Mouse (Mus musculus) spleen, adult 2 months (tissue): ENCODE measurements around the gene Nudt5. TPM values are rescaled to one million over a fixed set of nuclear protein-coding genes. Genes with fewer than 3 reads are reported as not detected.

Source experiments
- DNase-seq, 2 experiments: peaks; one replicate each; pipeline versions ENCODE4 v3.0.0 to v3.0.0-alpha.2; 2012 to 2021; ENCODE audit warnings: low spot score in 2 of 2, low read depth in 1 of 2
- H3K27ac ChIP-seq: fragments of 200-500 bp; 2 replicates; pipeline ENCODE4 v1.5.1; 2012; ENCODE audit warnings: low read length, inconsistent platforms; ENCODE audit not compliant: insufficient read depth
- H3K27me3 ChIP-seq: fragments of 200-500 bp; 2 replicates; pipeline ENCODE4 v1.6.1; 2012; ENCODE audit warnings: mild to moderate bottlenecking, moderate library complexity, low read length, inconsistent platforms; ENCODE audit not compliant: control insufficient read depth, insufficient read depth
- H3K36me3 ChIP-seq: fragments of 200-500 bp; 2 replicates; pipeline ENCODE4 v1.6.1; 2012; ENCODE audit warnings: mild to moderate bottlenecking, low read length, inconsistent platforms; ENCODE audit not compliant: control insufficient read depth, insufficient read depth
- H3K4me1 ChIP-seq: fragments of 200-500 bp; 2 replicates; pipeline ENCODE4 v1.6.1; 2011; ENCODE audit warnings: inconsistent platforms; ENCODE audit not compliant: control insufficient read depth, insufficient read depth, insufficient read length
- H3K4me3 ChIP-seq: fragments of 200-500 bp; 2 replicates; pipeline ENCODE4 v1.5.1; 2011; ENCODE audit warnings: mild to moderate bottlenecking, inconsistent platforms; ENCODE audit not compliant: insufficient read depth, insufficient read length; ENCODE audit errors: extremely low read depth
- CTCF ChIP-seq: fragments of 200-500 bp; IDR thresholded peaks from 2 replicates; pipeline ENCODE4 v1.5.1; 2011; ENCODE audit warnings: mild to moderate bottlenecking, inconsistent platforms; ENCODE audit not compliant: insufficient read depth, insufficient read length, insufficient replicate concordance; ENCODE audit errors: extremely low read depth
- POLR2A ChIP-seq: fragments of 200-500 bp; IDR thresholded peaks from 2 replicates; pipeline ENCODE4 v1.6.1; 2011; ENCODE audit warnings: low read depth, low read length, inconsistent platforms
- WGBS: fragments of 180-500 bp; shearing (Covaris S2); methylation state at CpG from one replicate; pipeline ENCODE4 v1.1.7; 2018; 5-methylcytosine and 5-hydroxymethylcytosine counted together
- polyA plus RNA-seq: library from polyadenylated mRNA; depleted of rRNA; stranded (reverse); fragments of >200 nt; gene quantifications from 2 replicates; pipeline ENCODE4 v1.2.3, GENCODE M21; 2012; rRNA removed

Nudt5 gene
- 5.1 TPM in 2 replicates for polyA plus RNA-seq

DNA sequence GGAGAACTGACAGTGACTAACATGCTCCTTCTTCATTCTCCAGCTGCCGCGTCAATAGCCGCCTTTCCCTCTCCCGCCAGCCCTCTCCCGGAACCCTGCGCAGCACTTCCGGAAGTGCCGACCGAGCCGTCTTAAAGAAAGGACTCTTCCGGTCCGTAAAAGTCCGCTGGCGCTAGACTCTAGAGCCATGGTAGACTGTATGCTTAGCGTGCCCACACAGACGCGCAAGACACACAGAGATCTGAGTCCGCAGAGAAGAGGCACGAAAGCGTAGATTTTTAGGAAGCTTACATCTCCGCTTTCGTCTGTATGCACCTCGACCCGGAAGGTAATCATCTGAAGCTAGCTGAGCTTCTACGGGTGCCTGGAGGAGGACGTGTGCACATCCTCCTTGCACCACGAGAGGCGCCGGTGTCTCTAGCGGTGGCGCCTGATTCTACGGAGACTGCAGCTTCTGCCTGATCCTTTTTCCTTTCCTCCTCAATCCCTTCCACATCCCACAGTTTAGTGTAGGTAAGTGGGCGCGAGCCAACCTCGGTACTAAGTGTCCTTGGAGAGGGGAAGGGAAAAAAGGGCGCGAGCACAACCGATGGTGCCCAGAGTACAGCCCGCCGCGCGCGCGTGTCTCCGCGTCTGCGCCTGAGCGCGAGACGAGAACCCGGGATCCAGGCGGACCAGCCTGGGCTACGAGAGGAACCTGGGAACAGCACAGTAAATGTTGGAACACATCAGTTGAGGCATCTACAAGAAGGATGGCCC, at the start of gene Nudt5, which contains the start of gene Cdc123:
Nudt5 (plus strand) TSS at position 147 of the 759 bp plus-strand sequence.
Cdc123 (minus strand) TSS at position 292 of the 759 bp plus-strand sequence.
- TF ChIP-seq CTCF, result peak; percentile 88
- TF ChIP-seq POLR2A, result no peak
- Histone ChIP-seq H3K27ac (peak within 1 kb of the TSS; percentile 95), H3K4me1 (no peaks in the 10 kb centered on the region), H3K36me3 (peaks cover 13% of the 10 kb centered on the region), H3K27me3 (no peaks in the 10 kb centered on the region), H3K4me3 (peak within 1 kb of the TSS; percentile 89)
- under 1% methylated on average over 53 of the region's 53 CpGs for WGBS
- DNase-seq, result peak; percentile 85 to 90

DNA sequence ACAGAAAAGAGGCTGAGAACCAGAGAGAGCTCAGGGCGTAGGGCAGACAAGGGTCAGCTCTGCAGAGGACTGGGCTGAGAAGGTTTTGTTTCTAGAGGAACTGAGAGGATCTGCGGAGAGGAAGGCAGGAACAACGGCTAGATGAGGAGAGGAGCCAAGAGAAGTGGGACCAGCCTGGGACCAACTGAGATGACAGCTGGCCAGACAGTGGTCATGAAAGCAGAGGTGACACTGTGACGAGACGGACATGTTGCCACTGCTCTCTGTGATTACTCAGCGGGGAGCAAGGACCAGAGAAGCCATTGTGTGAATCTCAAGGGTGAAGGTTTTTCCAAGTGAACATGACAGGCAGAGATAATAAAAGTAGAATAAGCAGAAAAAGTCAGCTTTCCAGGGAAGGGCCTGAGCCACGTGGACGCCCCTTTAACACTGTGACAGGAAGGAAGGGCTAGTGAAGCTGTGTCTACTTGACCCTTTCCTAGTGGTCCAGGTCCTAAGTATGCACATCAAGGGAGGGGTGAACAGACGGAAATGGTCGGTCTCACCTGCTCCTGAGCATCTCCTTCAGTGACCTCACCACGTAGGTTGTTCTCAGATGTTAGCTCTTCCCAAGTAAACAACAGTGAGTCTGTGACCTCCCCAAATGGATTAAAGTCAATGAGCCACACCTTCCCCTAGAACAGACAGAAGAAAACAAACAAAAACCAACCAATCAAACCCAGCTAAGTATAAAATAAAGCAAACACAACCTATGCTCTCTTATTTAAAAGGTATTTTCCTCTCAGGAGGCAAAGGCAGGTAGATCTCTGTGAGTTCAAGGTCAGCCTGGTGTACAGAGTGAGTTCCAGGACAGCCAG, 46.8 kb upstream of the Nudt5 start:
- Histone ChIP-seq H3K4me3 (no peak overlapping the region), H3K36me3 (peaks cover 20% of the 10 kb centered on the region), H3K27ac (no peak overlapping the region), H3K4me1 (peaks cover 4% of the 10 kb centered on the region; the same call in 1 of the 2 replicates), H3K27me3 (no peaks in the 10 kb centered on the region)
- DNase-seq, result no peak
- TF ChIP-seq POLR2A (no peak), CTCF (no peak)
- WGBS, result 89% methylated on average over 11 of the region's 11 CpGs

DNA sequence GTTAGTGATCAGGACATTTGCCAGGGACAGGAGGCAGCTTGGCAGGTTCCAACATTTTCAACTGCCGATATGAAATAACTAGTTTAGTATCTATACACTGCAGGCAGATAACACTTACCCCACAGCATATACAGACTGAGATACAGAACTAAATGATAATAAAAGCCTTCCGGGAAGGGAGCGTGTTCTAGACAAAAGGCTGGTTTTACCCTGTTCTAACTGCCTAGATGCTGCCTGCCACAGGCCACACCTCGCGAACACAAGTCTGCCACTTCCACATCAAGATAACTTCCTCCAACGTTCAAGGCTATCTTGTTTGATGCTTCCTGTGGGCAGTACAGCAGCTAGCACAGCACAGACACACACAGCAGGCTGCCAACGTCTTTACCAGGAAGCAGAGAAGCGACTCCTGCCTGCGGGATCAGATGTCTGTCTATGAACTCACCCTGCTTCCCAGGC, 43.6 kb upstream of the Nudt5 start:
- Histone ChIP-seq H3K4me3 (no peak overlapping the region), H3K36me3 (peaks cover 9% of the 10 kb centered on the region), H3K27ac (peak overlapping the region; percentile 46; the same call in 1 of the 2 replicates), H3K4me1 (peaks cover 13% of the 10 kb centered on the region), H3K27me3 (no peaks in the 10 kb centered on the region)
- 16% methylated on average over 9 of the region's 9 CpGs for WGBS
- TF ChIP-seq POLR2A (no peak), CTCF (no peak)
- peak; percentile 28 to 36 for DNase-seq

DNA sequence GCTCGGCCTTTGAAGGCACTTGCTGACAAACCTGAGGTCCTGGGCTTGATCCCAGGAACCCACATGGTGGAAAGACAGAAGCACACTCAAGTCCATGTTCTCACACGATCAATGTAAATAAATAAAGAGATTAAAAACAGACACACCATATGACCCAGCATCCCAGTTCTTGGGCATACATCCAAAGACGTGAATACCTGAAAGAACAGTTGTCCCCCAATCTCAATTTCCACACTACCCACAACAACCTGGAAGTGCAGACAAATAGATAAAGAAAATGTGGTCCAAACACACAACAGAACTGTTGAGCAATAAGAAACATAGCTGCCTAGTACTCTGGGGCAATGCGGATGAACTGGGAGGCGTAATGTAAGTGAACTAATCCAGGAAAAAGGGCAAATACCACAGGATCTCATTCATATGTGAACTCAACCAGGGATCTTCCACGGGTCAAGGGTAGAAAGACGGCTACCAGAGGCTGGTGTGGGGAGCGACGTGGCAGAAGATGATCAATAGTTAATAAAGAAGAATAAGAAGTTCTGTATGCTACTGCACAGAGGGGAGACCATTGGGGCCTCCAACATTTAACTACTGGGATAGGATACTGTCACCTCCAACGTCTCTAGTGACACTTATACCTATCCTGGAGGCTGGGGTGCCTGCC, 42.8 kb upstream of the Nudt5 start:
- Histone ChIP-seq H3K27ac (no peak overlapping the region; the same call in 1 of the 2 replicates), H3K4me1 (peaks cover 13% of the 10 kb centered on the region), H3K27me3 (no peaks in the 10 kb centered on the region), H3K36me3 (peaks cover 5% of the 10 kb centered on the region), H3K4me3 (no peak overlapping the region)
- TF ChIP-seq POLR2A (no peak), CTCF (no peak)
- DNase-seq, result no peak
- 88% methylated on average over 10 of the region's 10 CpGs for WGBS

DNA sequence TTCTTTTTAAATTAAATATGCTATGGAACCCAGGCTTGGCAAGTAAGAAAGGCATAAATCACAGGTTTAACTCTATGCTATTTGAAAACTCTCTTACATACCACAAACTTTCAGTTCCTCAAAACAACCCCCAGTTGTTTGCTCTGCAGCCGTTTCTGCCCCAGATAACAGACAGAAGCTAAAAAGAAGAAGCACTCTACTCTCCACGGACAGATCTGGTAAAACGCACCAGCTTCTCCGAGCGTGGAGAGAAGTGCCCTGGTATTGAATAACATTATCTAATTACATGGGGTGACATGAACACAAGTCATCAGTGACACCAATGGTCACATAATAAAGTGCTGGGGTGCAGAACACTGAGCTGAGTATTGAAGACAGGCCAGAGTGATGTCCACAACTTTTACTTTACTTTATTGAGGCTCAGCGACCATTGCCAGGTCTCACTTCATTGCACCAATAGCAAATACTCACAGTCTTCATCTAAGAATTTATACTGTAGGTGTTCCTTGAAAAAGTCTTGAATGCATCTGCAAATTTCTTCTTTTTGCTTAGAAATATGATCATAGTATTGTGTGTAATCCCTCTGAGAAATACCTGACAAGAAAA, 40.3 kb upstream of the Nudt5 start:
- H3K36me3 ChIP-seq, result peaks cover 4% of the 10 kb centered on the region
- WGBS, result 22% methylated on average over 6 of the region's 6 CpGs
- no peak overlapping the region for H3K4me3 ChIP-seq
- no peaks in the 10 kb centered on the region for H3K27me3 ChIP-seq
- TF ChIP-seq CTCF, result no peak
- no peak for TF ChIP-seq POLR2A
- peaks cover 13% of the 10 kb centered on the region for H3K4me1 ChIP-seq
- peak; percentile 57 to 64 for DNase-seq
- peak overlapping the region; percentile 71 for H3K27ac ChIP-seq

DNA sequence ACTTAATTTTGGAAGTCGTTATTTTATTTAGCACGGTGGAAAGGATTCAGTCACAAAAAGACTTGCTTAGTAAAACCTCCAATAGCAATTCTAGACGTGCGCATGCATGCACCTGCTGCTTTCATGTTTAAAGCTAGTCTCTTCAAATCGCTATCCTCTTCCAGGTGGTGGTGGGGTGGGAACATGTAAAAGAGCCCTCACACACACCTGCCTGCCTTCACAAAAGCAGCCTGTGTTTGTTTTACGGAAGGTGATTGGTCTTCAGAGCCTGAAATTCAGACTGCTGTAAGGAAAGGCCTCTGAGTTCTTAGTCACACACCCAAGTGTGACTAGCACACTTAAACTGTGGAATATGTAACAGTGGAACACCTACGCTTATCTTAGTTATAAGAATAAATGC, 39.6 kb upstream of the Nudt5 start:
- Histone ChIP-seq H3K27ac (peak overlapping the region; percentile 39; the same call in 1 of the 2 replicates), H3K4me1 (peaks cover 13% of the 10 kb centered on the region), H3K36me3 (peaks cover 9% of the 10 kb centered on the region), H3K27me3 (no peaks in the 10 kb centered on the region), H3K4me3 (no peak overlapping the region)
- TF ChIP-seq POLR2A (no peak), CTCF (no peak)
- WGBS, result 66% methylated on average over 7 of the region's 7 CpGs
- no peak for DNase-seq
